ENCODE assay signal across 24 mouse cellular contexts in the genomic region with DNA sequence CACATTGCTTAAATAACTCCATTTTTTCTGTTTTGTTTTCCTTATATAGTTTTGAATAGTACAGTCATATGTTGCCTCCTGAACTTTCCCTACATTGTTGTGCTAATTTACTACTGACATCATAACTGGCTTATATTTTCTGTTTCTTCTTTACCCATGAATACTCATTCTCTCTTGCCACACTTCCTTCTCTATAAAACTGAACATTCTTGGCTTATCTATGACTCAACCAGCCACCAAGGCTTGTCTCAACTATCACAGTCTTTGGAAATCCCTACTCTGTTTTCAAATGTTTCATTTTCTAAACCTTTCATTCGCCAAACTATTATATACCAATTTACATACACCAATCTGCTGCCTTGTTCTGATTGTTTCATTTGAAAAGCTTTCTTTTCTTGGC.
A peak's percentile ranks its signal among the peaks of the same experiment; 100 is the strongest.
DNase-seq lines count a peak whose midpoint lies in the region; ATAC-seq and TF ChIP-seq lines count a peak whose summit lies in the region.
"Had no signal": no experiment of that assay in that cellular context is flagged by ENCODE, and none has a peak within 500 bp of the region (broad histone marks: within the 10 kb centered on the region; RNA-seq: fewer than 3 reads in every experiment).

No protein-coding gene starts in this region.

- H3K4me2 ChIP-seq in kidney, embryonic 14.5 days (replicated peaks; ENCODE audit: low read depth, low read length), result no peak overlapping the region
- H3K4me2 ChIP-seq: forebrain, embryonic 13.5 days; heart, embryonic 11.5 days; hindbrain, embryonic 12.5 days; hindbrain, embryonic 15.5 days; intestine, embryonic 15.5 days had no signal

- TF ChIP-seq CTCF in C2C12 (IDR thresholded peaks at IDR 0.05; ENCODE audit: control insufficient read depth, insufficient read depth, insufficient read length), result no peak

- H3K9me3 ChIP-seq in kidney, embryonic 14.5 days (ENCODE audit: control insufficient read depth, low read length), result no peaks in the 10 kb centered on the region
- H3K9me3 ChIP-seq: forebrain, embryonic 10.5 days; forebrain, embryonic 13.5 days; hindbrain, embryonic 12.5 days; hindbrain, embryonic 15.5 days; intestine, embryonic 15.5 days had no signal

- no peaks in the 10 kb centered on the region for H3K4me1 ChIP-seq in kidney, embryonic 14.5 days (ENCODE audit: control insufficient read depth, insufficient read depth, low read length)
- H3K4me1 ChIP-seq: forebrain, embryonic 10.5 days; forebrain, embryonic 13.5 days; hindbrain, embryonic 12.5 days; hindbrain, embryonic 15.5 days; intestine, embryonic 15.5 days had no signal

- no peak overlapping the region for H3K9ac ChIP-seq in kidney, embryonic 14.5 days (ENCODE audit: low read depth, low read length)
- H3K9ac ChIP-seq: forebrain, embryonic 13.5 days; hindbrain, embryonic 12.5 days; hindbrain, embryonic 15.5 days; intestine, embryonic 15.5 days had no signal

- H3ac ChIP-seq in C2C12 (ENCODE audit: control insufficient read depth, insufficient read length, low read depth), result no peak overlapping the region

- H3K27ac ChIP-seq in kidney, embryonic 14.5 days (ENCODE audit: low read depth, low read length), result no peak overlapping the region
- H3K27ac ChIP-seq: forebrain, embryonic 10.5 days; forebrain, embryonic 13.5 days; heart, adult 2 months; hindbrain, embryonic 12.5 days; hindbrain, embryonic 15.5 days; intestine, embryonic 15.5 days had no signal

- 91% methylated on average over 1 of the region's 1 CpGs for WGBS in kidney, embryonic 14.5 days

- H3K4me3 ChIP-seq in C2C12 (ENCODE audit: insufficient read depth, poor library complexity, severe bottlenecking), result no peak overlapping the region
- H3K4me3 ChIP-seq in kidney, embryonic 14.5 days (ENCODE audit: low read length), result no peak overlapping the region
- H3K4me3 ChIP-seq: forebrain, embryonic 10.5 days; forebrain, embryonic 13.5 days; heart, adult 2 months; hindbrain, embryonic 12.5 days; hindbrain, embryonic 15.5 days; intestine, embryonic 15.5 days had no signal

- H3K36me3 ChIP-seq in C2C12 (ENCODE audit: control insufficient read depth, insufficient read depth), result no peaks in the 10 kb centered on the region
- H3K36me3 ChIP-seq in kidney, embryonic 14.5 days (ENCODE audit: control insufficient read depth, insufficient read depth, low read length), result no peaks in the 10 kb centered on the region
- H3K36me3 ChIP-seq: forebrain, embryonic 10.5 days; hindbrain, embryonic 12.5 days; hindbrain, embryonic 15.5 days; intestine, embryonic 15.5 days had no signal

- no peaks in the 10 kb centered on the region for H3K79me2 ChIP-seq in C2C12 (ENCODE audit: control insufficient read depth, insufficient read depth)

- no peak for DNase-seq in frontal cortex, adult 2 months (ENCODE audit: extremely low spot score in 1 of 2, low spot score in 1 of 2)
- no peak for DNase-seq in heart, adult 8-10 months (ENCODE audit: low spot score)
- DNase-seq: adrenal gland, adult 8-10 months; adrenal gland, postnatal 25 days; B cell, adult 2 months; cerebellum, adult 11-12 months; cerebellum, adult 8-10 months; cerebellum, postnatal 10 days; cerebellum, postnatal 36 days; gastrocnemius, postnatal 25 days; heart, adult 2 months had no signal

- no peaks in the 10 kb centered on the region for H3K79me3 ChIP-seq in C2C12 (ENCODE audit: low read depth)

- peak; percentile 78 for ATAC-seq in granulocyte monocyte progenitor cell, adult 5-6 weeks (replicated peaks; ENCODE audit: poor library complexity, severe bottlenecking)
- peak; percentile 79 for ATAC-seq in megakaryocyte progenitor cell, adult 5-6 weeks (replicated peaks; ENCODE audit: poor library complexity)
- ATAC-seq in kidney, embryonic 14.5 days (ENCODE audit: low FRiP score, low TSS enrichment), result no peak
- ATAC-seq: activated CD4-positive, CD25-positive, alpha-beta regulatory T cell, adult 4 months; CD4-positive, CD25-positive, alpha-beta regulatory T cell, adult 4 months; forebrain, embryonic 13.5 days; forebrain, embryonic 16.5 days; intestine, embryonic 15.5 days had no signal

- no peaks in the 10 kb centered on the region for H3K27me3 ChIP-seq in C2C12 (ENCODE audit: control insufficient read depth, insufficient read depth, insufficient read length)
- no peaks in the 10 kb centered on the region for H3K27me3 ChIP-seq in kidney, embryonic 14.5 days (ENCODE audit: control insufficient read depth, insufficient read depth, low read length)
- H3K27me3 ChIP-seq: forebrain, embryonic 13.5 days; hindbrain, embryonic 12.5 days; hindbrain, embryonic 15.5 days; intestine, embryonic 15.5 days had no signal

TF ChIP-seq in C2C12, 6 proteins besides CTCF, POLR2A, EP300 and RAD21:
- peak; percentile 6 for TF ChIP-seq CEBPB (IDR thresholded peaks at IDR 0.05; ENCODE audit: low read depth)
- TF ChIP-seq MYOD1 (IDR thresholded peaks at IDR 0.05; ENCODE audit: control insufficient read depth, insufficient read length, low read depth), result no peak
